ENCODE assay signal across 8 mouse cellular contexts in the genomic region with DNA sequence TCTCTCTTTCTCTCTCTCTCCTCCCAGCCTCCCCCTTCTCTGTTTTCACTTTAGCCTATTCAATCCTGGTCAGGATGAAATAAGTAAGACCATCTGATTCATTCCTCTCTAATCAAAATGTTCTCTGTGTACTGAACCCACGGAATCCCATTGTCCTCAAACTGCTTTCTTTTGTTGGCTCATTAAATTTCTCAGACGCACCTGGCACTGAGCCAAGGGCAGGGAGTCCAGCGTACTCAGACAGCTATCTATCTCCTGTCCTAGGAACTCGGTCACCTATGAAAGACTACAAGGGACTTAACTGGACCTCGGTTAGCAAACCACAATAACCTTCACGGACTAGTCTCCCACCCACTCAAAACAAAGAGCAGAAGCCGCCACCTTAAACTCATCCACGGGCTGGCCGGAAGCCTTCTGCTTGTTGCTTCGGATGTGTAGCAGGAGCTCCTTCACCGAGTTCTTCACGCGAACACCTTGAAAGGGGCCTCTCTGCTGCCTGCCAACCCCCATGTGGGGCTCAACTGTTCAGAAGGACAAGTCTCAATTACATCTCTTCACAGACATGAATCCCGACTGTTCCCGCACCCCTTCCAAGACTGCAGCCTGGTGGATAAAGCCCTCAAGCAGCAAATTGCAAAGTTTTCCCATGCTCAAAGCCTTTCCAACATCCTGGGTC. TPM values are rescaled to one million over a fixed set of nuclear protein-coding genes. Genes with fewer than 3 reads are reported as not detected.
DNase-seq lines count a peak whose midpoint lies in the region; ATAC-seq and TF ChIP-seq lines count a peak whose summit lies in the region.

No protein-coding gene starts in this region.

- peaks cover 38% of the 10 kb centered on the region for H3K4me1 ChIP-seq in limb, embryonic 13.5 days

- 57% methylated on average over 15 of the region's 15 CpGs for WGBS in limb, embryonic 13.5 days

- peak overlapping the region; percentile 78 for H3ac ChIP-seq in C2C12 (ENCODE audit: control insufficient read depth, insufficient read length, low read depth)

- peak overlapping the region; percentile 40 for H3K9ac ChIP-seq in limb, embryonic 13.5 days

- H3K27me3 ChIP-seq in C2C12 (ENCODE audit: control insufficient read depth, insufficient read depth, insufficient read length), result no peaks in the 10 kb centered on the region
- H3K27me3 ChIP-seq in limb, embryonic 13.5 days, result no peaks in the 10 kb centered on the region

- TF ChIP-seq CTCF in C2C12 (IDR thresholded peaks at IDR 0.05; ENCODE audit: control insufficient read depth, insufficient read depth, insufficient read length), result no peak

- no peaks in the 10 kb centered on the region for H3K9me3 ChIP-seq in limb, embryonic 13.5 days

- H3K79me3 ChIP-seq in C2C12 (ENCODE audit: low read depth), result peaks cover 64% of the 10 kb centered on the region

- peaks cover 98% of the 10 kb centered on the region for H3K79me2 ChIP-seq in C2C12 (ENCODE audit: control insufficient read depth, insufficient read depth)

- H3K4me3 ChIP-seq in C2C12 (ENCODE audit: insufficient read depth, poor library complexity, severe bottlenecking), result peak overlapping the region; percentile 89
- H3K4me3 ChIP-seq in limb, embryonic 13.5 days, result peak overlapping the region; percentile 84

- peak; percentile 31 for DNase-seq in cerebellum, adult 11 months
- no peak for DNase-seq in cerebellum, postnatal 4 days (ENCODE audit: low spot score in 2 of 2)
- peak; percentile 45 to 46 for DNase-seq in cerebellum, postnatal 36 days
- DNase-seq in heart, postnatal 10 days, result peak; percentile 59 to 69
- peak; percentile 61 for DNase-seq in retina, embryonic 14.5 days (ENCODE audit: low spot score)
- no peak for DNase-seq in layer of hippocampus, adult 18-20 months (ENCODE audit: low spot score in 2 of 2)

- H3K4me2 ChIP-seq in limb, embryonic 13.5 days (replicated peaks), result peak overlapping the region; percentile 88

- intact Hi-C loops in heart, postnatal 10 days (cut with DNase I), result no loop called here

- H3K27ac ChIP-seq in limb, embryonic 13.5 days, result no peak overlapping the region

- ATAC-seq in limb, embryonic 13.5 days (ENCODE audit: low FRiP score, low read depth), result no peak

- H3K36me3 ChIP-seq in C2C12 (ENCODE audit: control insufficient read depth, insufficient read depth), result peaks cover 64% of the 10 kb centered on the region
- H3K36me3 ChIP-seq in limb, embryonic 13.5 days, result peaks cover 43% of the 10 kb centered on the region

TF ChIP-seq in C2C12, 6 proteins besides CTCF, POLR2A, EP300 and RAD21:
- TF ChIP-seq FOSL1 (IDR thresholded peaks at IDR 0.05; ENCODE audit: insufficient read depth, low read length, poor library complexity, severe bottlenecking), result no peak
TF ChIP-seq in C2C12: peak in this region for 0.

RNA-seq across cellular contexts. Expression of gene Nfkbiz, which starts 19.4 kb away (rescaled TPM):
- 3.4 TPM for polyA plus RNA-seq in C2C12 (2012; fragmentation: generic; extraction: Trizol)
- total RNA-seq in heart, postnatal 10 days (2021), result 1 to 10 TPM; 3.0 to 4.0 TPM
- polyA plus RNA-seq in limb, embryonic 13.5 days (2015; fragmentation: Nextera tagmentation; extraction: Ambion mirVana), result 4.1 and 4.6 TPM in 2 replicates
- total RNA-seq in layer of hippocampus, adult 18-20 months (2021), result 1 to 10 TPM; 6.0 to 6.5 TPM

Comparison
In these comparisons a context has a peak if more than half of its experiments do, and no peak if none do; other contexts are left out.
1. DNase-seq: peak in cerebellum, adult 11 months (single experiment), cerebellum, postnatal 36 days (2 of 2), heart, postnatal 10 days (2 of 2) and retina, embryonic 14.5 days (single experiment); none in cerebellum, postnatal 4 days (0 of 2) and layer of hippocampus, adult 18-20 months (0 of 2).